Mouse (Mus musculus) erythroblast, embryonic 14.5 days (primary cell): ENCODE measurements at regions not wholly inside any gene's neighbourhood (a gene's known extent, or its start where the extent isn't known, plus 50 kb on each side); places are given as distances from the start of the nearest gene placed in this dataset.

Source experiments
- GATA1 ChIP-seq: IDR thresholded peaks from 2 replicates; pipeline ENCODE4 v1.6.1; 2012; ENCODE audit warnings: low read length, inconsistent platforms, mixed read lengths
- TAL1 ChIP-seq: IDR thresholded peaks from 3 replicates; pipeline ENCODE4 v1.6.1; 2012; ENCODE audit warnings: low read length, inconsistent platforms, mixed read lengths

DNA sequence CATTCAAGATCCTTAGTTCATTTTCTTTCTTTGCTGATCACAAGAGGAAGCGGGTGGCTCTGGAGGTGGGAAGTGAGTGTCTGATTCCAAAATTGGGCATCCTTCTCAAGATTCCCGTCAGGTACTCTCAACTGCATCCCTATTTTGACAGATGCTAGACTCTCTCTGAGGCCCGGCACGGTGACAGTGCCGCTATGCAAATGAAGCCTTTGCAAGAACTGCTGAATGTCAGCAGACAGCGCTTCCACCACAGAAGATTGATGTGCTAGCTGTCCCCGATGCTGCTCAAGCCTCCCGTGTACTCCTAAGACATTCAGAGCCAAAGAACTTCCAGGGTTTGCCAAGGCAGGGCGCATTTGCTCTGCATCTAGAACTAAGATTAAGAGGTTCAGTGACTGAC lies 50.9 kb upstream of the Cpne4 start:
- no peak for TF ChIP-seq GATA1
- no peak for TF ChIP-seq TAL1
